Mouse (Mus musculus) embryo, embryonic 11.5 days (tissue): ENCODE results near the gene Prr15l.

Experiments
- DNase-seq: peaks from one replicate; pipeline ENCODE4 v3.0.0-alpha.2; 2012; ENCODE audit warnings: low read depth, low spot score

Prr15l gene

GRCm38 (mm10) chr11:96976911-96977591 lies 49.1 kb downstream of the Prr15l start:
- DNase-seq = peak; percentile 68

- peak; percentile 99 for DNase-seq
These were observed 49.9 kb downstream of the Prr15l start for GRCm38 (mm10) chr11:96977606-96978400.

- no peak for DNase-seq
These were observed 50.7 kb downstream of the Prr15l start for GRCm38 (mm10) chr11:96978401-96979246.

- no peak for DNase-seq
These were observed 51.4 kb downstream of the Prr15l start for GRCm38 (mm10) chr11:96979329-96979728.

- DNase-seq = no peak
These were observed 52.1 kb downstream of the Prr15l start for GRCm38 (mm10) chr11:96980021-96980420.

GRCm38 (mm10) chr11:96981461-96981860 lies 53.6 kb downstream of the Prr15l start:
- no peak for DNase-seq

GRCm38 (mm10) chr11:96982355-96982754 lies 54.5 kb downstream of the Prr15l start:
- DNase-seq = peak; percentile 74

GRCm38 (mm10) chr11:96982859-96983258 lies 55.0 kb downstream of the Prr15l start, which contains the start of gene Sp2:
Gene Sp2 (minus strand): TSS chr11:96982959.
- DNase-seq = no peak

GRCm38 (mm10) chr11:96984903-96985302 lies 57.0 kb downstream of the Prr15l start:
- DNase-seq = no peak

GRCm38 (mm10) chr11:96986463-96986862 lies 58.6 kb downstream of the Prr15l start:
- no peak for DNase-seq
